Mouse (Mus musculus) thymus, adult 2 months (tissue): ENCODE data around the gene Cyb561d2.

Experiments
- CTCF ChIP-seq: fragments of 200-500 bp; IDR thresholded peaks from 2 replicates; pipeline ENCODE4 v1.5.1; 2012; ENCODE audit warnings: mild to moderate bottlenecking, control low read depth, low read length, moderate library complexity, borderline replicate concordance; ENCODE audit not compliant: control insufficient read depth, poor library complexity, insufficient read depth; ENCODE audit errors: extremely low read depth
- POLR2A ChIP-seq: fragments of 200-500 bp; IDR thresholded peaks from 2 replicates; pipeline ENCODE4 v1.6.1; 2012; ENCODE audit warnings: mild to moderate bottlenecking, low read length, control low read depth, moderate library complexity; ENCODE audit not compliant: control insufficient read depth, poor library complexity, insufficient read depth; ENCODE audit errors: extremely low read depth

GRCm38 (mm10) chr9:107563029-107563581 is 21.1 kb upstream of the Cyb561d2 start, which contains the start of gene Tusc2:
- TF ChIP-seq CTCF (peak; percentile 57; the same call in 1 of the 2 replicates), POLR2A (peak; percentile 73)
